Mouse (Mus musculus) kidney, adult 9 months (tissue): ENCODE measurements around the gene Tfpi.

Source experiments
- DNase-seq: peaks from one replicate; pipeline ENCODE4 v3.0.0; 2022

The Tfpi gene

DNA sequence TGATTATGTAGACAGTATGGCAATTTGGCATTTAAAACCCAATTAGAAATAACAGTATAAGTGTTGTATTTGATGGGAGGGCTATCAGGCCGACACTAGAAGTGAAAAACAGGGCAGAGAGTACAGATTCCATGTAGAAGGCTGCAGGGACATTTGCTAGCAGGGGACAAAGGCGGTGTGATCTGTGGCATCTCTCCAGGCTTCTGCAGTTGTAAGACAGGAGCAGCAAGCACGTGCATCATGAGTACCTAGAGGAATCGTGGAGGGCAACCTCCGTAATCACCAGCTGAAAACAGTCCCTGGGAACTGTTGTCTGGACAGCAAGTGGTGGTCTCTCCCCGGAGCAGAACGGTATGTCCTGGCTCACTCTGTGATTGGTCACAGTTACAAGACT, 88.6 kb downstream of the Tfpi start:
- DNase-seq: no peak

DNA sequence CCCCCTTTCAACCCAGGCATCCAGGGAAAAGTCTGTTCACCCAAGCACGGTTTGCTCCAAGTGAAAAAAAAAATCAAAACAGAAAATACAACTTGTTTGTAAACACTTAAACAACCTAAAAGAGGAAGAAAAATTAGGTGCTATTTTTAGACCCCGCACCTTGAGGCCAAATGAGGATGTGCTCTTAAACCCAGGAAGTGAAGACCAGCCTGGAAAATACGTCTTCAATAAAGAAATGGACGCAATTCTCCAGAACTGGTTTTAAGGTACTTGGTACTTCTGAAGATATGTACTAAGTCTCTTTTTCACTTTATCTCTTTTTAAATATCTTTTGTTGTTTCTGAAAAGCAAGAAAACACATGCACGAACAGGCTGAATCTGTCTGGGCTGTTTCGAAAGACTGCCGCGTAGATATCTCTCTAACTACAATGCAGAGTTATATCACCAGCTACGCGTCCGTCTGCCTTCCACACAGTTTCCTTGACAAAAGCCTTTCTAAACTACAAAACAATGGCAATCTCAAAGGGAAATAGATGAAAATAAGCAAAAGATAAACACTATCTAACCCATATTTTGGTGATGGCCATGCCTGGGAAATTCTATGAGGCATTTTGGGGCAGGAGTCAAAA, 89.1 kb downstream of the Tfpi start:
- peak; percentile 26 for DNase-seq

DNA sequence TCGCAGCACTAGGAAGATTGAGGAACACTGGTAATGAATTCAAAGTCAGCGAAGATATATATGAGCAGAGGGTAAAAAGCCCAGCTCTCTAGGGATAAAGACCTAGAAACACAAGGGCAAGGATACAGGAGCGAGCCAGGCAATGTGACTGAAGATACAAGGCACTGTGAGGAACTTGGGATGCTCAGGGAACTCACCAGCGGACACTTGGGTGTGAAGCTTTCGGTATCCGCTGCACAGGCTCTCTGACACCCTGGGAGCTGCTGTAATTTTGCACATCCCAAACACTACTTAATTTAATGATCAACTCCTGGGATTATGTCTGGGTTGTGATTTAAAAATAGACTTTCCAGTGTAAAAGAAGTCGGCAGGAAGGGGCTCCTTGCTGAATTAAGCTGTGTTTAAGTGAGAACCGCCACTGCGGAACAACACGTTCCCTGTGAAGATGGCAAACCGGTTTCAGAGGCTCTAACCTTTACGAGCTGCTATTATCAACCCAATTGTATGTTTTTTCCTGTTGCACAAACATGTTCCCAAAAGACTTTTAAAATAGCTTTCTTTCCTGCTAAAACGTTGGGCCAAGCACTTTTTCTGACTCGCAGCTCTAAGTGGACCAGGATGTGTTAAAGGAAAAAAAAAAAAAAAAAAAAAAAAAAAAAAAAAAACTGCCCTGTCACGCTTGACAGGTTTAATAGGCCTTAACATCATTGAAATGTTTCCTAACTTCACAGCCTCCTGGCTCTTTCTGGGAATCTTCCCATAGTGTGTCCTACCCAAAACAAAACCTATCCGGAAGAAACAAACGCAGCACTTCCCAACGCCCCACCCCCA, 89.8 kb downstream of the Tfpi start:
- DNase-seq: peak; percentile 52

DNA sequence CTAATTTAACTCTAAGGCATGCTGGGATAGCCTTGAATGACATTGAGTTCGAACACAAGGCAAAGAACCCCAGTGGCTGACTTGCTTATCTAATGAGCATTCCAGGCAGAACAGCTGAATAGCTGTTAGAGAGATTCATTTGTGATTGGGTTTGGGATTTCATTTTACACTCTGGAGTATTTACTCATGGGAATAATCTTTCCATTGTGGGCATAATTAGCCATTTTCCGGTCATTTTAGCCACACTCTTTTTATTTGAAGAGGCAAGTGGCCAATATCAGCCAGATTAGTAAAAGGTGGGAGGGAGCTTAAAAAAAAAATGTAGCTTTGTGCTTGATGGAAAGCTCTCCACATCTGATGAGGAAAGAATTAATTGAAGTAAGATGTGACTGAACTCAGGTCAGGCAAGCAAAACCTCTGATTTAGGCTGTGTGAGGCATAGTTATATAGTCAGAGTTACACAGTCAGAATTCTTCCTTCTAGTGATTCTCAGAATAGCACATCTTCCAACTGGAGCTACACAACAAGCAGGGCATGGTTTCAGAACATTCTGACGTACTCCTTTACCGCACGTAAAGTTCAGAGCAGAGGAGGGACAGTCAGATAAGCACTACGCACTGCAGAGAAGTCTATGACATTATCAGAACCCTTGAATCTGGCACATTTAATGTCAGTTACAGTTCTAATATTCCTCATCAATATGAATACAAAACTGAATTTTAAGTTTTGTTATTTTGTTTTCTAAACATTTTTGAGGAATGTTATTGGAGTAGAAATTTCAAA, 91.5 kb downstream of the Tfpi start:
- DNase-seq: no peak

DNA sequence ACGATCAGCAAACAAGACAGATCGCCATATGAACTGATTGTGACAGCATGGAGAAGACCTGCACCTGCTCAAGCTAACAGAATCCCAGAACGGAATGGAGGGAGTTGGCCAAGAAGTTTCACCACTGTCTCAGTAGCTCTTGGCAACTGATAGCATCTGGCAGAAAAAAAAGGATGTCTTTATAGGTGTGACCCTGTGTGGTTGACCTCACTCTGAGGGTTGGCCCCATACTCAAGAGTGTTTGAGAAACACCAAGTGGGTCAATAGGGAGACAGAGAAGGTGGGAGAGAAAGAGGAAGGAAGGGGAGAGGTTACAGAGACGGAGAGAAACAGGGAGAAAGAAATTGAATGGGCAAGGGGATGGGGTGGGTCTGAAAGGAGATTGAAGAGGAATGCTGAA, 92.7 kb downstream of the Tfpi start:
- no peak for DNase-seq
